Mouse (Mus musculus) right cerebral cortex, postnatal 36 days (tissue): ENCODE results near the gene Nck1.

Source experiments
- DNase-seq, 2 experiments: peaks; one replicate each; pipeline ENCODE4 v3.0.0; 2022; ENCODE audit warnings: low spot score in 2 of 2, mixed read lengths in 1 of 2

Nck1 gene

DNA sequence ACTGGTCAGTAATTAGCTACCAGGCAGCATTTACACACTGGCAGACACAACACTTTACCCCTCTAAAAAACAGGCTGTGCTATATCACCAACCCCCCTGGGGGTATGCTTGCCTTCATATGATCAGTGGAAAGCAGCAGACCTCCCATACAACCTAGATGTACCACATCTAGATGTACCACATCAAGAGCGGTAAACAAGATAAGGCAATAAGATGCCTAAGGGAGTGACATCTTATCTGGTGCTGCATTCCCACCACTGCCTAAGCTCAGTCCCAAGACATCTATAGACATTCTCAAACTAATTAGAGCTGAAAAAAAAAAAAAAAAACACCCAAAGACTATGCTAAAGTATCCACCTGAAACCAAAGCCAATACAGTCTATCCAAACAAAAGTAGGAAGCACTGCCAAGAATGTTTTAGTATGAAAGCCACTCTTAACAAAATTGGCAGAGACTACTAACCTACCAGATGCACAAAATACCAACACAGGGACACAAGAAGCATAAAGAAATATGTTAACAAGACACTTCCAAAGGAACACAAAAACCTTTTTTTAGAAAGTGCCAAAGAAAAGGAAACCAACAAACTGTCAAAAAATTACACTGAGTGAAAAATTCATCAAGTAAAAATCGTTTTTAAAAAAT, 10.2 kb downstream of the Nck1 start:
- DNase-seq: no peak

GRCm38 (mm10) chr9:100534686-100535085, 11.2 kb downstream of the Nck1 start:
- DNase-seq: no peak

GRCm38 (mm10) chr9:100532847-100533505, 13.0 kb downstream of the Nck1 start:
- no peak for DNase-seq

DNA sequence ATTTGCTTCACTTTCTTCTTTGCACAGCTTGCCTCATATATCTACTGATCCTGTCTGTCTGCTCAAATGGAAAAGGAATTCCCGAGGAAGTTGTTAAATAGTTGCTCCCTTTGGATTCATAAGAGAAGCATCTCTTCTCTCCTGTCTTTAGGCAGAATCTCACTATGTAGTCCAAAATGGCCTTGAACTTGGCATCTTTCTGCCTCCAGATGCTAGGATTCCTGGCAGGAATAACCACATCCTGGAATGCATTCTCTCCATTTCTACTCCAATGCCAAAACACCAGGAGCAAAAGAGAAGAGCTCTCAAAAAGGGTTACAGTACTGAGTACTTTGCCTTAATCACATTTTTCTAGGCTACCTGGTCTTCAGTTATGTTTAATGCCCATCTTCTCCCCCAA, 14.6 kb downstream of the Nck1 start:
- no peak for DNase-seq

- no peak for DNase-seq
Observed at GRCm38 (mm10) chr9:100525225-100525624, 20.7 kb downstream of the Nck1 start.

- no peak for DNase-seq
Observed at GRCm38 (mm10) chr9:100522029-100522428, 23.9 kb downstream of the Nck1 start.

DNA sequence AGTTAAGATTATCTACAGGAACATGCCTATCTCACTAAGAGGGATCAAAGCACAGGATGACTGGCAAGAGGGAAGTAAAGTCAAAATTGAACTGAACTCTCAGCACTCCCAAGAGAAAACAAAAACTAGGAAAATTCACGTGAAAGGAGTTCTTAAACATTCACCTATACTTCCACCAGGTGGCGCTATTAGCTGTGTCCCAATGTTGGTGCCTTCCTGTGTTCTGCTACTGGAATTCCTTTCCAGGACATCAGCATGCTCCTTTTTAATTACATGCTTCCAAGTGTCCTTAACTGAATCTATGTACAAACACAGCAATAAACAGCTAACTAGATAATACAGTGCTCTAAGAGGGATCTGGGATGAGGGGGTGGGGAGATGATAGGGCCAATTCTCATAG, 25.3 kb downstream of the Nck1 start:
- DNase-seq: no peak

DNA sequence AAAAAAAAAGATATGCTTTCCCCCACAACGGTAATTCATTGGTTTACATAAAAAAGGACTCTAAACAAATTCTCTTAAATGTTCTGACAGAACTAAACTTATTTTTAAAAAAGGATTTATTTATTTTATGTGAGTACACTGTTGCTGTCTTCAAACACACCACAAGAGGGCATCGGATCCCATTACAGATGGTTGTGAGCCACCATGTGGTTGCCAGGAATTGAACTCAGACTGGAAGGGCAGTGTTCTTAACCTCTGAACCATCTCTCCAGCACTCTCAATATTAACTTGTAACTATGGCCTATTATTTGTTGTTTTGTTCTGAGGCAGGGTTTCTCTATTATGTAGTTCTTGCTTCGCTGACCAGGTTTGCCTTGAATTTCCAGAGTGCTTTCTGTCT, 25.9 kb downstream of the Nck1 start:
- DNase-seq: no peak

DNA sequence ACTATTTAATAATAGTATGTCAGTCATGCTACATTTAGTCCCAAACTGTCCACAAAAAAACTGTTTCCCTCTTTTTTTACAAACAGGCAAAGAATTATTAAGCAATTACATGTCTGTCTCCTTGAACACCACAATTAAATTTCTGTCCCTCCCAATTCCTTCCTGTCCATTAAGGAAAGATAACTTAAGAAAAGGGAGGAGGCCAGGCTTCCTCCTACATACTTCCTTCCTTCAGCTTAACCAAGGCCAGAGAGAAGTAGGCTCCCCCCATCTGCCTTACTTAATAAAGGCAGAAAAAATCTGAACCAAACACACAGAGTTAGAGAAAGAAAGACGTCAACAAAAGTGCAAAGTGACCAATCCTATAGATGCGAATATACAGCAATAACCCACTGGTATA, 38.4 kb downstream of the Nck1 start:
- DNase-seq: no peak

DNA sequence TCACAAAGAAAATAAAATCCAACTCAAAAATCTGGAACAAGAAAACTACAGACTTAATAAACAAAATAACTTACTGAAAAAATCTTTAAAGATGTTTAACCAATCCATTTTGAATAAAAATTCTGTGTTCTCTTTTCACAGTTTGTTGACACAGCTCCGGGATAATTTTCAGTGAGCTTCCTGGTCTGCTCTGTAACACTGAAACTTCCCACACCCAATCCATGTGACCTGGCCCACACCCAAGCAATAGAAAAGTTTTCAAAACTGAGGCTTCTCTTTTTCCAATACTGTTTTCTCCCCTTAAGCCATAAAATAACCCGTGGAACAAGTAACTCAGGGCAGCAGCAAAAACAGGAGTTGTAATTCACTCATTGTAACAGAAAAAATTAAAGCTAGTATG, 39.3 kb downstream of the Nck1 start:
- DNase-seq: no peak

DNA sequence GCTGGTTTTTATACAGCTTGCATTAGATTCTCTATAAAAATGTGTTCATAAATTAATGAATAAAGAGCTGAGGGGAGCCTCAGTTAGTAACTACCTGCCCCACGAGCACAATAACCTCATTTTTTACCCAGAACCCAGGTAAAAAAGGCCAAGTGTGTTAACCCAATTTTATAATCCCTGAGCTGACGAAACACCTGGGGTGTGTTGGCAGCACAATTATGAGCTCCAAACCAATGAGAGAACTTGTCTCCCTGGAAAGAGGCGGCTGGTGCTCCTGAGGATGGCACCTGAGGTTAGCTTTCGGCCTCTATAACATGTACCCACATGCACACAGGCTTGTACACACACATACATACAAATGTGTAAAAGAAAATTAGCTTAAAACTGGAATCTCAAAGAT, 40.4 kb downstream of the Nck1 start:
- no peak for DNase-seq

DNA sequence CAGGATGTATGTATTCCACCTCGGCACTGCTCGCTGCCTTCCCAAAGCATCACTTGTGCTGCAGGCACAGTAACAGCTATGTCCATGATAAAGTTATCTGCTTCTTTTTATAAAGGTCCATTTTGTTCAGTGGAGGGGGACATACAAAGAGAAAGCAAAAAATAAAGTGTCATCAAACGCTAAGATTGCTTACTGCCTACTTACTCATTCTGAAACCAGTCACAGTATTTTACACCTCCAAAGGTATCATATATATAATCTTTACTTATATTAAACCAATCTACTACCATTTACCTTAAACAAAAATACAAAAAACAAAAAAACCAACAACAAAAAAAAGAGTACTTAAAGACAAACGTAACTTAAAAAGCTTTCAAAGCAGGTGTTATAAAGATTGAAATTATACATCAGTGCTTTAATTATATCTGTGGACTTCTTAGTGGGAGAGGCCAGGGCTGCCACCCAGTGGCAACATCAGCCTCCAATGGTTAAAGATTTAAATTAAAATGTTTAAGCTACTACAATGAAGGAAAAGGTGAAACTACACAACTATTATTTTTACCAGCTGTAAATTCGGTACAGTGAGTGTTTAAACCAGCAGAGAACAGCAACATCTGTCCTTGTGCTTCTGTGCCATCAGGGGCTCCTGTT, 52.2 kb downstream of the Nck1 start:
- DNase-seq: no peak

- no peak for DNase-seq
Observed at GRCm38 (mm10) chr9:100491424-100491823, 54.5 kb downstream of the Nck1 start.

DNA sequence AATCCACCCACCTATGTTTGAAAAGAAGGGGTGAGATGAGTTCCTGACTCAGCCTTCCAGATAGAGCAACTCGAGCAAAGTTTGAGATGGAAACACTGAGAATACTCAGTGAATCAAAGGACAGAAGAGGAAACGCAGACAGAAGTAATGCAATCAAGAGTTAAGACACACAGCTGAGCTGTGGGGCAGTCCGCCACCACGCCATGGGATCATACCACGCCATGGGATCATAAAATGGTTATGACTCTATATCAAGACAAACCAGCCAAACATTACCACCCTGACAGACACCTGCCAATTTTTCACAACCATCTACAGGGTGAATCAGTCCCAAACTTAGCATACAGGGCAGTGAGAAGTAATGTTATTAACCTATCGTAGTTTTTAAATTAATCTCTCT, 57.0 kb downstream of the Nck1 start:
- no peak for DNase-seq

GRCm38 (mm10) chr9:100488056-100488713, 57.7 kb downstream of the Nck1 start:
- DNase-seq: no peak

- DNase-seq: no peak
Observed at GRCm38 (mm10) chr9:100486431-100486830, 59.5 kb downstream of the Nck1 start, which contains the start of gene Il20rb. Gene Il20rb, minus strand, starts transcription at chr9:100486788.

- no peak for DNase-seq
Observed at GRCm38 (mm10) chr9:100483318-100483717, 62.6 kb downstream of the Nck1 start.

- DNase-seq: no peak
Observed at GRCm38 (mm10) chr9:100481626-100482025, 64.3 kb downstream of the Nck1 start.

- DNase-seq: no peak
Observed at GRCm38 (mm10) chr9:100474056-100474455, 71.9 kb downstream of the Nck1 start.

DNA sequence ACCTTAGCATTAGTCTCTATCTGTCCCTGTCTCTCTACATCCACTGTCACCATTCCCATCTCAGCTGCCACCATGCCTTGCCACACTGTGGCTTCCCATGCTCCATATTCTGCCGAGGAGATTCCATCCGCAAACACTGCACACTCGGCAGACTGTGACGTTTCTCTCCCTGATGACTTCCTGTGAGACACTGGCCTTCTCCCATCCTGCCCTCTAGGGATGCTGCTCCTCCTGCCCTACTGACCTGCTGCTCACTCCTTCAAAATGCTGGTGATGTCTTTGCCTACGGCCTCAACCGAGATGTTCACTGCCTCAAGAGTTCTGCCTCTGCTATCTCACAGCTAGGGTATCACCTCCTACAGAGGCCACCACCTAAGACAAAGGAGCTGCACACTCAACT, 72.6 kb downstream of the Nck1 start:
- no peak for DNase-seq

DNA sequence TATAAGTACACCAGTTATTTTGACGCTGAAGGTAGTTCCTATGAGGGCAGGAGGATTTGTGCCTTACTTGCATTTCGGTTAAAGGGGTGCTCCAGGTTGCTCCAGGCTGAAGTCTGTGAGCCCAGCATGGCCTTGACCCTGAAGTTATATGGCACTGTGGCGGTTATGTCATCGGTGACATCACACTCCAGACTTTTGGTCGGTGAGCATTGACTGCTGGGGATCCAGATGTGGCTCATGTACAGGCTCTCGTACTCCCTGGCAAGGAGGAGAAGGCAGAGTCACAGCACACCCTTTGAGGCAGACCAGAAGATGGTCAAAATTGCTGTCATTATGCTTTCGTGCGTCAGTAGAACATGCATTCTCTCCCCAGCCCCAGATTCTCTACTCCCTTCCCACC, 73.0 kb downstream of the Nck1 start:
- DNase-seq: no peak

DNA sequence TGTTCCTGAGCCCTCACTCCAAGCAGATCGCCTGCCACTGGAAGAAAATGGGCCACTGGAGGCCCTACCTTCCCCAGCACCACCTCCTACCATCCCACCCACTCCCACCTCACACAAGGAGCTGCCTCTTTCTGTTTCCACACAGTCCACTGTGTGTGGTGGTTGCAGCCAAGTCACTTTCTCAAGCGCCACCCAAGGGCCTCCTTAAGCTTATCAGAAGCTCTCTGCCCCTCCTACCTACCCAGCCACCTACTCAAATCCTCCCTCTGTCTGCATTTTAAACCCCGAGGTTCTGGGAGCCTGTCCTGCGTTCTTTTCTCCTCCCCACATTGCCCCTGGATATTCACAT, 74.4 kb downstream of the Nck1 start:
- DNase-seq: no peak
